Mouse (Mus musculus) layer of hippocampus, adult 2 months (tissue): ENCODE data around the gene Tgm7. TPM values are rescaled to one million over a fixed set of nuclear protein-coding genes. Genes with fewer than 3 reads are reported as not detected.

ENCODE experiments used
- DNase-seq, 2 experiments: peaks; one replicate each; pipeline ENCODE4 v3.0.0; 2022; ENCODE audit warnings: low spot score in 2 of 2
- H3K27ac ChIP-seq: fragments of 200-600 bp; 2 replicates; pipeline ENCODE4 v1.8.1; 2022
- H3K4me3 ChIP-seq: fragments of 200-600 bp; 2 replicates; pipeline ENCODE4 v1.8.1; 2022; ENCODE audit warnings: mild to moderate bottlenecking
- CTCF ChIP-seq: fragments of 200-600 bp; conservative IDR thresholded peaks from 2 replicates; pipeline ENCODE4 v1.8.1; 2022; ENCODE audit warnings: antibody characterized with exemption, mild to moderate bottlenecking, moderate library complexity
- total RNA-seq, 2 experiments: library from RNA; stranded (reverse); gene quantifications; 2 replicates each; pipeline ENCODE4 v1.2.3; 2021

Tgm7 gene
- total RNA-seq, 2 experiments from 2014 or later, result 0.33 TPM; not detected in 1

DNA sequence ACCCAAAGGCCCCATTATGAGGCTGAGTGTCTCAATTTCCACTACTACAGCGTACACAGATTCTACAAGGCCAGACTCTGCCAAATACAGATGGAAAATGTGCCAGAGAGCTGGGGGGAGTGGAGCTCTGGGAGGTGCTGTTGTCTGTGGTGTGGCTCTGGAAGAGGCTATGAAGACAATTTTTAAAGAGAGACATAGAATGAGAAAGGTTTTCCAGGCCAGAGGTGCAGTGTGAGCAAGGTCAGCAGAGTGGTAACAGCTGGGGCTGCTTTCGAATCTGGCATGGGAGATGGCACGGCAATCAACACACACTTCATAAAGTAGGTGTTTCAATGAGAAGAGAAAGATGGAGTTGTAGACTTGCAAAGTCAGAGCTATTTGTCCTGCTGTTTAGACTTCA is 9.7 kb upstream of the Tgm7 start:
- Histone ChIP-seq H3K4me3 (no peak overlapping the region), H3K27ac (no peak overlapping the region)
- DNase-seq, result no peak
- TF ChIP-seq CTCF, result no peak

DNA sequence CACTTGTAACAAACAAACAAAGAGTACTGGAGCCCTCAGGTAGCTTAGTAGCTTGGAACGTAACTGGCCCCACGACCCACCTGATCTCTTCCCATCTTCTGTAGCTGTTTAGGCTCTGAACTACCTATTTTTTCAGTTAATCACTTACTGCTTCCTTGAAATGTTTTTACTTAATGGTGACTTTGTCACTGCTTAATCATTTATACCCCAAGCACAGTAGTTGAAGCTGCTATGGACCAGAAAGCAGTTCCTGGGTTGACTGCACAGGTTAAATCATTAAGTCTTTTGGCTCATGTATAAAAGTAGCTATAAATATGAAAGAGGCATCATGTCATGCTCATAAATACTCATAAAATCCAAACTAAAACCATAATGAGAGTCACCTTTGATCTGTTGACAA is 5.8 kb upstream of the Tgm7 start:
- H3K27ac ChIP-seq, result no peak overlapping the region
- TF ChIP-seq CTCF, result no peak
- DNase-seq, result no peak
- no peak overlapping the region for H3K4me3 ChIP-seq

DNA sequence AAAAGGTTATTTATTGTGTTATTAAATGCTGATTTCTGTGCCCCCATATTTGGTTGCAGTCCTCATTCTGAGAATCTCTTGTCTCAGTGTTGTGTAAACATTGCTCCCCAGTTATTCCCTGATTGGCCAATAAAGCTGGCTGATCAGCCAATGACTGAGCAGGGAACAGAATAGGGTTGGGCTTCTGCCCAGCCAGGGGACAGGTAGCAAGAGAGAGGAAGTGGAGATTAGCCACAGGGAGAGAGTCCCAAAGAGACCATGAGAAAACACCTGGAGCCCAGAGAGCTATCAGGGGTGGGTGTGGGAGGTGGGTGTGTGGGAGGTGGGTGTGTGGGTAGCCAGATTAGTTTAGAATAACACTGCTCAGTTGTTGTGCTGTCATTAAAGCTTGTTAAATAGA is 3.7 kb downstream of the Tgm7 start:
- H3K27ac ChIP-seq, result no peak overlapping the region
- DNase-seq, result no peak
- TF ChIP-seq CTCF, result no peak
- H3K4me3 ChIP-seq, result no peak overlapping the region

DNA sequence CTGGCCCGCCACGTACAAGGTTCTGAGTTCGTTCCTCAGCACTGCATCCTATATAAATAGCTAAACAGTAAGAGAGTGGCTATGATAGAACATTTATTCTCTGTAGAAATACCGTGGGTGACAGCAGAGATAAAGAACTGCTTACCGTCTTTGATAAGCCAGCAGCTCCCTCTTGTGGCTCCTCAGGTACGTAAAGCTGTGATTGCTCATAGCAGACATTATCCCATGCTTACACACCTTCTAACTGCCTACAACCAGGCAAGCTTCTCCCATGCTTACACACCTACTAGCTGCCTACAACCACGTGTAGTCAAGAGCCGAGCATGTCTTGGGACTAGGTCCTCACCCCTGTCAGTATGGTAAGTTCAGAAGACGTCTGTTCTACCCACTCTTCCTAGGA is 7.5 kb downstream of the Tgm7 start:
- Histone ChIP-seq H3K4me3 (no peak overlapping the region), H3K27ac (no peak overlapping the region)
- TF ChIP-seq CTCF, result peak; percentile 86
- peak; percentile 65 to 70 for DNase-seq

DNA sequence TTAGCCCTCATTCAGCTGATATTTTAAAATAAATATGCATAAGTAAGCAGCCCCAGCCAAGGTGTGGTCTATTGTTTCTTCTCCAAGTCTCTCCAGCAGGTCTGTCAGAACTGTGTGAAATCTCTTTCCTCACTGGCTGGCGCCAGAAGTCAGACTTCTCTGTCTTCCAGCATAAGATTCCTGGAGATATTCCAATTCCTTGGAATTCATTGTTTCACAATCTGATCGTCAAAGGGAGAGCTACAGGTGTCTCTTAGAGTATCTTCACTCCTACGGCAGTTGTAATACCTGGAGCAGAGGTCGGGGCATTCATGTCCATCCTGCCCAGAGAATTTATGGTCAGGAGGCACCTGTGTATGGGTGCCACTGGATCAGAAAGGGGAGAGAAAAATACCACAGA is 19.8 kb downstream of the Tgm7 start:
- Histone ChIP-seq H3K4me3 (no peak overlapping the region), H3K27ac (no peak overlapping the region)
- TF ChIP-seq CTCF, result no peak
- DNase-seq, result no peak

DNA sequence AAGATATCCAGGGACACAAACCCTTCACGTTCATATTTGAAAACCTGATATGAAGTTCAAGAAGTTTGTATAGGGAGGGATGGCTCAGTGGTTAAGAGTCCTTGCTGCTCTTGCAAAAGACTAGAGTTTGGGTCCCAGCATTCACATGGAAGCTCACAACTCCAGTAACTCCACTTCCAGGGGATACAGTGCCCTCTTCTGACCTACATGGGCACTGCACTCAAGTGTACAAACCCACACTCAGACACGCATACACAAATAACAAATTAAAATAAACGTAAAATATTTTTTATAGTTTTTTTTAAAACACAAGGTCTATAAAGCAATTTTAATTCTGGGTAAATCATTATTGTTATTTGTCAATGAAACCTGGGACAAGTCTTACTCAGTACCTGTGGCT is 21.1 kb downstream of the Tgm7 start:
- peak; percentile 46 for TF ChIP-seq CTCF
- no peak overlapping the region for H3K27ac ChIP-seq

DNA sequence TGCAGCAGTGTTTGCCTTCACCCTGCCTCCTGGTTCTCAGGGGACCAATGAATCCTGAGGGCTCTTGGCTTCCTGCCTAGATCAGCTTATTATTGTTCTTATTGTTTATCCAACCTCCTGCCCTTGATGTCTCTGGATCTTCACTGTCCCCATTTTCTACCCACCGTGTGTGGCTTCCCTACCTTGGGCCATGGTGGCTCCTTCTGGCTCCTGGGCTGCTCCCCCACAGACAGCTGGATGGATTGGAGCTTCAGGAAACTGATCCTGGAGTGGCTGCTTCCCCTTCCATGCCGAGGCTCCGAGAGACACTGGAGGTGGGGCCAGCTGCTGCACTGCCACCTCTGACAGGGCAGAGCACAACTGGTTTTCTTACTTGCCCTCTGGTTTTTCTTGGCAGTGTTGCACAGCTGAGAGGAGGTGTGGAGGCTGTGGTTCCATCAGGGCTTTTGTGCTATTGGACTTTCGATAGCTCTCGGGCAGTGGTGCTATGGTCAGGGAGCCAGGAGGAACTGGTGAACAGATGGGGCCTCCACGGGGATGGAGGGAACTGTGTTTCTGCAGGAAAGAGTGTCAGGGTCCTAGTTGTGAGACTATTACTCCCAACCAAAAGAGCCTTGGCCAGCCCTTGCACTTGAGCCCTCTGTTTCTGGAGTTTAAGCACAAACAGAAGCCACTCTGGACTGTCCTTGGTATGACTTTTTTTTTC is 24.0 kb downstream of the Tgm7 start, which contains the start of gene Tgm5:
Tgm5 (minus strand) TSS at position 362 of the 706 bp plus-strand sequence.
- H3K27ac ChIP-seq, result no peak within 1 kb of the TSS
- H3K4me3 ChIP-seq, result no peak within 1 kb of the TSS
- TF ChIP-seq CTCF, result no peak
- DNase-seq, result no peak

More for the DNA sequence above, 21.1 kb downstream of the Tgm7 start:
- H3K4me3 ChIP-seq, result no peak overlapping the region
- no peak for DNase-seq

DNA sequence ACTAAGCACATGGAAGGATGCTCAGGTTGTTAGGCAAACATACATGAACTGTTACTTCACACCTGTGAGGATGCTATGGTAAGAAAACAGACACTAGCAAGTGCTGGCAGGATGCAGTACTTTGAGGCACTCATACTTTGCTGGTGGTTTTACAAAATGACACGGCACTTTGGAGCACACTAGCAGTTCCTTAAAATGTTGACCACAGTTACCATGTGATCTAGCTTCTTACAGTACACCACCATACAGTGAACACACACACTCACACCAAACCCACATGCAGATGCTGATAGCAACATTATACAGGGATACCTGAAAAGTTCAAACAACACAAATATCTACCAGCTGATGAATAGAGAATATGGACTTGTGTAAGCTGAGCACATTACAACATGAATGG is 27.0 kb downstream of the Tgm7 start:
- no peak for DNase-seq
- TF ChIP-seq CTCF, result no peak
- no peak overlapping the region for H3K4me3 ChIP-seq
- no peak overlapping the region for H3K27ac ChIP-seq

DNA sequence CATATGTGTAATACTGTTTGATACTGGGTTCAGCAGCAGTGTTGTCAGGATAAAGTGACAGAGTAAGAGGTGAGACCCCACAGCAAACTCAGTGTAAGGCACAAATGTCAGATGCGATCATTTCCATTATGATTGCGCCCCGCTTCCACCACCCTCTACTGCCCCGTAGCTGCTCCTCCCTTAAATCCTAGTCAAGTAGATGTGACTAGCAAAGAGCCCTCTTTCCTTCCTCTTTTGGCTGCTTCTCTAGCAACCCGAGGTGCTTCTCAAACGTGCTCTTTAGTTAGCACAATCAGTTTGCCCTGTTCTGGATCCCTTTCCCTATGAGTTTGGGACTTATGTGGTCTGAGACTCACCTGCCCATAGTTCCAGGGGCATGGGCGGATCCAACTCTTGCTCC is 34.8 kb downstream of the Tgm7 start:
- Histone ChIP-seq H3K4me3 (no peak overlapping the region), H3K27ac (no peak overlapping the region)
- no peak for DNase-seq
- no peak for TF ChIP-seq CTCF

DNA sequence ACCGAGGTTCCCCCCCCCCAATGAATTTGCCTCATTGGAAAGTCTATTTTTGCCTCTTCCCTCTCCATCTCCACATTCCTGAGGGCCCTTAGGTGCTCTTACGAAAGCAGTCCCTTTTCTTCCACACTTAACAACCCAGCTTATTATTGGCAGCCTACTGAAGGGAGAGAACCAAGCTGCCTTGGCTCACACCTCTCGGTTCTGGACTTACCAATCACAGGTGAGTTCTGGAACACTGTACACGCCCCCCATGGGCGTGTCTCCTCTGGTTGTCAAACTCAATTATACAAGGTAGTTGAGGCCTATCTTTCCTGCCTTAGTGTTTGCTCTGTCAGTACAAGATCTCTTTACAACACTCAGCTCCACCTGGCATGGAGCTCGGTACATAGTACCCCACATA is 37.7 kb downstream of the Tgm7 start:
- Histone ChIP-seq H3K4me3 (no peak overlapping the region), H3K27ac (no peak overlapping the region)
- DNase-seq, result no peak
- TF ChIP-seq CTCF, result no peak

DNA sequence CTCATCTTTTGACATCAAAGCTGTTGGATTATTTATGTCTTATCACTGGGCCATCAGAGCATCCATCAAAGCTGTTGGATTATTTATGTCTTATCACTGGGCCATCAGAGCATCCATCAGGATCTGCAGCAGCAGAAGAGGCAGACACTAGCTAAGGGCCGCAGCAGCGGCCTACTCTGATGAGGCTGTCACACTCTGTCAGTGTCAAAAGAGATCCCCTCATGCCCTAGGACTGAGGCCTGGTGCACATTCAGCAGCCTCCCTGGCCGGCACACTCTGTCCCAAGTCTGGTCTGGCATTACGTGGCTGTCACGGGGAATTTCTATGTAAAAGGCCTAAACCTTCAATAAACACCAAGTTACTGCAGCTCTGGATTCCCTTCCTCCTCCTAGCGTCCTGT is 40.1 kb downstream of the Tgm7 start:
- DNase-seq, result no peak
- Histone ChIP-seq H3K4me3 (no peak overlapping the region), H3K27ac (no peak overlapping the region)
- TF ChIP-seq CTCF, result no peak

DNA sequence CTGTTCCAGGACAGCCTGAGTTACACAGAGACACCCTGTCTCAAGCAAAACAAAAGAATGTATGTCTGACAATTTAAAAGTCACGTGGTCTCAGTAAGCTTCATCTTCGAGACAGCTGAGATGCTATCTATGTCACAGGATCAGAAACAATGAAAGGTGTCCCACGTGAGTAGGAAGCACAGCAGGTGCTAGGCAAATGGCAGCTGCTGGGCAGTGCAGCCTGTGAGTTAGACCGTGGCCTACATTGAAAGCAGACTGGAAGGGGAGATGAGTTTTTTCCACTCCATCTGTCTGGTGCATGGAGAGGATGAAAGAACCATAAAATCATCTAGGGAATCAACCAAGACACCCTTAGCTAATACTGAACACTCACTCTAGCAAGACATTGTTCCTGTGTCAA is 42.5 kb downstream of the Tgm7 start:
- no peak for DNase-seq
- no peak for TF ChIP-seq CTCF
- Histone ChIP-seq H3K27ac (no peak overlapping the region), H3K4me3 (no peak overlapping the region)

DNA sequence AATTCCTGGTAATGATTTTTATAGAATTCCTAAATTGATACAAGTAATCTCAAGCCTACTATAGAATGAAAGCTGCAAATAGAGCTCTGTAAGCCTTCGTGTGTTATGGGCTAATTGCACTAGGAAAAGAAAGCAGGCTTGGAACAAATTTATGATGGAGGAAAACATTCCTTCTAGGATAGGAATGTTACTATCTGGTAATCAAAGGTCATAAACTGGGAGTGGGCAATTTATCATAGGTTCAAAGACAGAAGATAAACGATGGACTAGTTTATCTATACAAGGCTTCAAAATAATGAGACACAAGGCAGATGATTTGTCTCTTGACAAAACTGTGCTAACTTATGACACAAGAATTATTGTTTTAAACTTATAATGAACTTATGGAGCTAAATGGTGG is 48.3 kb downstream of the Tgm7 start:
- no peak for TF ChIP-seq CTCF
- no peak overlapping the region for H3K4me3 ChIP-seq
- DNase-seq, result no peak
- H3K27ac ChIP-seq, result no peak overlapping the region

DNA sequence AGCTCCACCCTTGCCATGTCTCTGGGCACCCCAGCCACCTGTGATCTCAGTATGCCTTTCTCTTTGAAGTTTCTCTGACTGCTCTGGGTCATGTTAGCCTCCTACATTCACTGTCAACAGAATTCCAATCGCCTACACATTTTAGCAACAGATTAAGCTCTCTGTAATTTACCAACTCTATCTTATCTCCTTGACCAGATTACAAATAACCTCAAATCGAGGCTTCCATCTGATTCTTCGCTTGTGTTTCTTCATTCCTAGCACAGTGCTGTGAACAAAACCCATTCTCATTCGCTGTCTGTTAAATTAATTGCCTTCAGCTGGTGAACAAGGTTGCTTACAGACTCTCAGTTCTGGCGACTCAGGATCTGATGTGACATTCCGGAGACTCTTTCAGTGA is 51.6 kb downstream of the Tgm7 start:
- no peak overlapping the region for H3K27ac ChIP-seq
- no peak for TF ChIP-seq CTCF
- no peak for DNase-seq
- H3K4me3 ChIP-seq, result no peak overlapping the region

DNA sequence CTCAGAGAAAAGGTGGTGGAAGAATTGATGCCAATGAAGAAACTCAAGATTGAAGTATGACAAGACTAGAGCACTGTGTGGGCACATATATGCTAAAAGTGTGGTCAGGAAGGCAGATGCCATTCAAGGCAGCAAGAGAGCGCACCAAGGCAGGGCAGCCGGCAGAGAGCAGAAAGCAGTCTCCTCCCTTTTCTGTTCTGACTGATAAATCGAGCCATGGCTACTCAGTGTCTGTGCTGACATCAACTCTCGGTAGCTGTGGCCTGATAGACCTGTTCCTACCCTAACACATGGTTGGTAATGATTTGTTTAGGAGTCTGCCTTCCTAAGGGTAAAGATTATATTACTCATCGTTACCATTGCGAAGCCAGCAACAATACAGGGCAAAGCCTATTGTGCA is 53.7 kb downstream of the Tgm7 start:
- H3K4me3 ChIP-seq, result no peak overlapping the region
- no peak for DNase-seq
- TF ChIP-seq CTCF, result no peak
- no peak overlapping the region for H3K27ac ChIP-seq
